Mouse (Mus musculus) layer of hippocampus, postnatal 14 days (tissue): ENCODE data around the gene C130032M10Rik. TPM values are rescaled to one million over a fixed set of nuclear protein-coding genes. Genes with fewer than 3 reads are reported as not detected.

Experiments used
- total RNA-seq, 2 experiments: library from RNA; stranded (reverse); gene quantifications; 2 replicates each; pipeline ENCODE4 v1.2.3; 2021

The C130032M10Rik gene
- total RNA-seq, 2 experiments from 2014 or later = not detected

Other genes starting within 250 kb of the C130032M10Rik start
- not detected for gene Bcl2a1c, start 185.6 kb upstream of the C130032M10Rik start, total RNA-seq
- 10 to 100 TPM in 1 of 2 experiments, 1 to 10 TPM in 1; 7.9 to 10.3 TPM for gene Crtap, start 125.0 kb upstream of the C130032M10Rik start, total RNA-seq
- gene Glb1, start 114.6 kb upstream of the C130032M10Rik start, total RNA-seq = 10 to 100 TPM; 25.2 to 27.6 TPM
- gene Tmppe, start 114.6 kb upstream of the C130032M10Rik start, total RNA-seq = 1 to 10 TPM; 8.9 to 9.4 TPM
- not detected for gene Ccr4, start 10.8 kb upstream of the C130032M10Rik start, total RNA-seq
- gene Trim71, start 48.7 kb downstream of the C130032M10Rik start, total RNA-seq = under 1 TPM; 0.50 to 0.69 TPM
- 10 to 100 TPM; 43.8 to 58.2 TPM for gene Cnot10, start 124.5 kb downstream of the C130032M10Rik start, total RNA-seq
- gene Dync1li1, start 173.1 kb downstream of the C130032M10Rik start, total RNA-seq = 100 to 1,000 TPM in 1 of 2 experiments, 10 to 100 TPM in 1; 98.6 to 107 TPM
- gene Cmtm6, start 215.4 kb downstream of the C130032M10Rik start, total RNA-seq = 10 to 100 TPM; 25.9 to 28.1 TPM